Mouse (Mus musculus) heart, postnatal 0 days (tissue): ENCODE results near the gene Fgf3. TPM values are rescaled to one million over a fixed set of nuclear protein-coding genes. Genes with fewer than 3 reads are reported as not detected.

Experiments used
- ATAC-seq: fragments of 200-750 bp; cut with Nextera tagmentation; 2 replicates; pipeline ENCODE4 v1.8.0; 2017; ENCODE audit warnings: low read depth, moderate number of reproducible peaks, moderate library complexity; ENCODE audit not compliant: insufficient read depth
- DNase-seq: peaks from one replicate; pipeline ENCODE4 v3.0.0-alpha.2; 2016; ENCODE audit warnings: low spot score
- H3K27ac ChIP-seq: fragments of 300-500 bp; sonication (generic); 2 replicates; pipeline ENCODE4 v1.5.1; 2014; ENCODE audit warnings: low read depth, mild to moderate bottlenecking
- H3K27me3 ChIP-seq: fragments of 300-500 bp; sonication (generic); 2 replicates; pipeline ENCODE4 v1.6.1; 2014; ENCODE audit warnings: low read length, mixed read lengths; ENCODE audit not compliant: control insufficient read depth, insufficient read depth
- H3K36me3 ChIP-seq: fragments of 300-500 bp; sonication (generic); replicated peaks from 2 replicates; pipeline ENCODE4 v1.6.1; 2014; ENCODE audit warnings: low read length, mixed read lengths; ENCODE audit not compliant: control insufficient read depth, insufficient read depth
- H3K4me1 ChIP-seq: fragments of 300-500 bp; sonication (generic); 2 replicates; pipeline ENCODE4 v1.6.1; 2014; ENCODE audit warnings: antibody characterized with exemption; ENCODE audit not compliant: control insufficient read depth, insufficient read depth
- H3K4me2 ChIP-seq: fragments of 300-500 bp; sonication (generic); 2 replicates; pipeline ENCODE4 v1.6.1; 2014; ENCODE audit warnings: low read depth, mild to moderate bottlenecking, low read length, moderate library complexity
- H3K4me3 ChIP-seq: fragments of 300-500 bp; sonication (generic); 2 replicates; pipeline ENCODE4 v1.5.1; 2014; ENCODE audit warnings: low read depth, low read length
- H3K9ac ChIP-seq: fragments of 300-500 bp; sonication (generic); replicated peaks from 2 replicates; pipeline ENCODE4 v1.6.1; 2014; ENCODE audit warnings: low read depth, low read length, mixed read lengths
- H3K9me3 ChIP-seq: fragments of 300-500 bp; sonication (generic); replicated peaks from 2 replicates; pipeline ENCODE4 v1.6.1; 2016; ENCODE audit warnings: low read length; ENCODE audit not compliant: control insufficient read depth
- CTCF ChIP-seq: IDR thresholded peaks from 2 replicates; pipeline ENCODE4 v1.5.1; 2016; ENCODE audit warnings: antibody characterized with exemption, control low read depth, low read depth
- EP300 ChIP-seq: IDR thresholded peaks from 2 replicates; pipeline ENCODE4 v1.6.1; 2016; ENCODE audit warnings: antibody characterized with exemption, low read depth
- WGBS: fragments of 180-500 bp; shearing (Covaris S2); extraction: QIAGEN DNeasy Blood & Tissue Kit; methylation state at CpG from one replicate; pipeline ENCODE4 v1.1.7; 2014; 5-methylcytosine and 5-hydroxymethylcytosine counted together
- polyA plus RNA-seq: library from polyadenylated mRNA; unstranded; fragments of >200 nt; fragmentation: Nextera tagmentation; extraction: Ambion mirVana; gene quantifications from 2 replicates; pipeline ENCODE4 v1.2.1, GENCODE M21; 2015
- total RNA-seq: library from RNA; depleted of rRNA; stranded (reverse); fragments of >200 nt; gene quantifications from 2 replicates; pipeline ENCODE4 v1.2.3, GENCODE M21; 2014; ENCODE audit warnings: low replicate concordance

Fgf3 gene
- total and polyA plus RNA-seq, 2 experiments from 2014 or later, result not detected

GRCm38 (mm10) chr7:144811521-144811920 lies 26.4 kb upstream of the Fgf3 start:
- Histone ChIP-seq H3K27me3 (no peaks in the 10 kb centered on the region), H3K9ac (no peak overlapping the region)

GRCm38 (mm10) chr7:144821901-144822300 lies 16.0 kb upstream of the Fgf3 start:
- DNase-seq (no peak), ATAC-seq (no peak)
- no peak for TF ChIP-seq CTCF
- no peak for TF ChIP-seq EP300
- WGBS, result 60% methylated on average over 7 of the region's 7 CpGs
- peaks cover 6% of the 10 kb centered on the region; the same call in 1 of the 2 replicates for H3K9me3 ChIP-seq
- no peak overlapping the region for H3K4me3 ChIP-seq
- H3K27ac ChIP-seq, result no peak overlapping the region
- no peak overlapping the region for H3K9ac ChIP-seq
- peaks cover 14% of the 10 kb centered on the region for H3K27me3 ChIP-seq
- no peaks in the 10 kb centered on the region for H3K4me1 ChIP-seq
- H3K4me2 ChIP-seq, result no peak overlapping the region
- no peaks in the 10 kb centered on the region for H3K36me3 ChIP-seq

More at GRCm38 (mm10) chr7:144811521-144811920, 26.4 kb upstream of the Fgf3 start:
- H3K9me3 ChIP-seq, result no peaks in the 10 kb centered on the region
- DNase-seq (no peak), ATAC-seq (no peak)
- H3K27ac ChIP-seq, result no peak overlapping the region
- TF ChIP-seq CTCF (no peak), EP300 (no peak)
- no peaks in the 10 kb centered on the region for H3K36me3 ChIP-seq
- no peak overlapping the region for H3K4me2 ChIP-seq
- H3K4me1 ChIP-seq, result no peaks in the 10 kb centered on the region
- WGBS, result 26% methylated on average over 4 of the region's 4 CpGs
- H3K4me3 ChIP-seq, result no peak overlapping the region

GRCm38 (mm10) chr7:144823988-144824387 lies 13.9 kb upstream of the Fgf3 start:
- WGBS, result 77% methylated on average over 2 of the region's 2 CpGs
- TF ChIP-seq EP300 (no peak), CTCF (no peak)
- no peak for DNase-seq

GRCm38 (mm10) chr7:144828369-144828768 lies 9.5 kb upstream of the Fgf3 start:
- no peak overlapping the region for H3K27ac ChIP-seq
- no peak overlapping the region for H3K4me3 ChIP-seq
- ATAC-seq (no peak), DNase-seq (no peak)
- TF ChIP-seq CTCF (no peak), EP300 (no peak)
- H3K36me3 ChIP-seq, result no peaks in the 10 kb centered on the region
- no peaks in the 10 kb centered on the region for H3K4me1 ChIP-seq
- no peak overlapping the region for H3K4me2 ChIP-seq
- 71% methylated on average over 11 of the region's 11 CpGs for WGBS
- H3K27me3 ChIP-seq, result peaks cover 30% of the 10 kb centered on the region
- no peak overlapping the region for H3K9ac ChIP-seq
- H3K9me3 ChIP-seq, result no peaks in the 10 kb centered on the region

More at GRCm38 (mm10) chr7:144823988-144824387, 13.9 kb upstream of the Fgf3 start:
- H3K36me3 ChIP-seq, result no peaks in the 10 kb centered on the region
- H3K4me3 ChIP-seq, result no peak overlapping the region
- ATAC-seq, result no peak
- no peak overlapping the region for H3K4me2 ChIP-seq
- H3K4me1 ChIP-seq, result no peaks in the 10 kb centered on the region
- H3K27me3 ChIP-seq, result peaks cover 25% of the 10 kb centered on the region
- H3K9me3 ChIP-seq, result no peaks in the 10 kb centered on the region
- H3K9ac ChIP-seq, result no peak overlapping the region
- no peak overlapping the region for H3K27ac ChIP-seq

- H3K4me3 ChIP-seq, result peak overlapping the region; percentile 44
- WGBS, result 1% methylated on average over 92 of the region's 94 CpGs
- peaks cover 82% of the 10 kb centered on the region for H3K27me3 ChIP-seq
- H3K9me3 ChIP-seq, result no peaks in the 10 kb centered on the region
- TF ChIP-seq CTCF (no peak), EP300 (no peak)
- DNase-seq, result no peak
- H3K27ac ChIP-seq, result no peak overlapping the region
- ATAC-seq, result no peak
- 0 out of 2 replicates have a peak, but pooled peaks cover 4% of the 10 kb centered on the region for H3K4me1 ChIP-seq
- H3K4me2 ChIP-seq, result peak overlapping the region; percentile 59
- no peaks in the 10 kb centered on the region for H3K36me3 ChIP-seq
- H3K9ac ChIP-seq, result no peak overlapping the region
Observed at GRCm38 (mm10) chr7:144838522-144839503, 930 bp downstream of the Fgf3 start.
